In the genomic region with DNA sequence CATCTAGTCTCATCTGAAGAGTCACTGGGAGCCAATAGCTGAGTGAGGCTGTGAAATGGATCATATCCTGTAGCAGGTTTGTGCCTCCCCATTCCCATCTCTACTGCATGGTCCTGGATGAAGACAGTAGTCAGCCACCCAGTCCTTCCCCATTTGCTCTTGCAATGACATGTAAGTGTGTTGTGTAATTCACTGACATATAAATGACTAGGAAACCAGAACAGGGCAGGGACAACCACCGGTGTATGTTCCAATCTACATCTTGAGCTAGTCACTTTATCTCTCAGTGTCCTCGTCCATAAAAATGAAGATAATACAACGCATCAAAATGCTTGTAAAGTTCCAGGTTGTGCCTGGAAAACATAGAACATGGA, we compare ENCODE assay signal across 25 mouse cellular contexts.
DNase-seq lines count a peak whose midpoint lies in the region; ATAC-seq and TF ChIP-seq lines count a peak whose summit lies in the region.
"Had no signal": no experiment of that assay in that cellular context is flagged by ENCODE, and none has a peak within 500 bp of the region (broad histone marks: within the 10 kb centered on the region; RNA-seq: fewer than 3 reads in every experiment).

No protein-coding gene starts in this region.

- DNase-seq in cerebellum, adult 11-12 months, result no peak
- no peak for DNase-seq in layer of hippocampus, adult 2 months (ENCODE audit: low spot score in 2 of 2)
- DNase-seq in layer of hippocampus, postnatal 14 days (ENCODE audit: low spot score in 2 of 2), result no peak
- DNase-seq in lung, postnatal 4 days, result no peak
- DNase-seq in gastrocnemius, postnatal 10 days, result no peak
- no peak for DNase-seq in thymus, postnatal 25 days
- DNase-seq: adrenal gland, postnatal 10 days; adrenal gland, postnatal 36 days; B cell, adult 2 months; gastrocnemius, adult 2 months; gastrocnemius, postnatal 25 days; heart, postnatal 10 days; heart, postnatal 36 days had no signal

- H3K4me3 ChIP-seq in layer of hippocampus, adult 2 months, result no peak overlapping the region
- H3K4me3 ChIP-seq: embryonic facial prominence, embryonic 12.5 days; embryonic facial prominence, embryonic 15.5 days; forebrain, embryonic 15.5 days; gastrocnemius, adult 2 months; heart, embryonic 15.5 days; hindbrain, embryonic 10.5 days had no signal

- peak; percentile 66 for ATAC-seq in cerebellum, adult (ENCODE audit: insufficient number of reproducible peaks, low FRiP score, low TSS enrichment)
- ATAC-seq in megakaryocyte, adult 5-6 weeks (ENCODE audit: poor library complexity, severe bottlenecking), result peak; percentile 87
- ATAC-seq: forebrain, embryonic 15.5 days; hindbrain, postnatal 0 days; inflammation-experienced regulatory T-cells, adult 6 months; intestine, embryonic 16.5 days; Patski had no signal

- no peak for TF ChIP-seq CTCF in layer of hippocampus, adult 2 months (conservative IDR thresholded peaks at IDR 0.05)

- 0 out of 2 replicates have a peak overlapping the region, but pooled peaks have one; percentile 18 for H3K27ac ChIP-seq in layer of hippocampus, adult 2 months
- H3K27ac ChIP-seq: embryonic facial prominence, embryonic 12.5 days; embryonic facial prominence, embryonic 15.5 days; forebrain, embryonic 15.5 days; gastrocnemius, adult 2 months; heart, embryonic 15.5 days; hindbrain, embryonic 10.5 days; hindbrain, embryonic 14.5 days; hindbrain, postnatal 0 days had no signal
